11 mouse cellular contexts compared by ENCODE assay signal in the genomic region with DNA sequence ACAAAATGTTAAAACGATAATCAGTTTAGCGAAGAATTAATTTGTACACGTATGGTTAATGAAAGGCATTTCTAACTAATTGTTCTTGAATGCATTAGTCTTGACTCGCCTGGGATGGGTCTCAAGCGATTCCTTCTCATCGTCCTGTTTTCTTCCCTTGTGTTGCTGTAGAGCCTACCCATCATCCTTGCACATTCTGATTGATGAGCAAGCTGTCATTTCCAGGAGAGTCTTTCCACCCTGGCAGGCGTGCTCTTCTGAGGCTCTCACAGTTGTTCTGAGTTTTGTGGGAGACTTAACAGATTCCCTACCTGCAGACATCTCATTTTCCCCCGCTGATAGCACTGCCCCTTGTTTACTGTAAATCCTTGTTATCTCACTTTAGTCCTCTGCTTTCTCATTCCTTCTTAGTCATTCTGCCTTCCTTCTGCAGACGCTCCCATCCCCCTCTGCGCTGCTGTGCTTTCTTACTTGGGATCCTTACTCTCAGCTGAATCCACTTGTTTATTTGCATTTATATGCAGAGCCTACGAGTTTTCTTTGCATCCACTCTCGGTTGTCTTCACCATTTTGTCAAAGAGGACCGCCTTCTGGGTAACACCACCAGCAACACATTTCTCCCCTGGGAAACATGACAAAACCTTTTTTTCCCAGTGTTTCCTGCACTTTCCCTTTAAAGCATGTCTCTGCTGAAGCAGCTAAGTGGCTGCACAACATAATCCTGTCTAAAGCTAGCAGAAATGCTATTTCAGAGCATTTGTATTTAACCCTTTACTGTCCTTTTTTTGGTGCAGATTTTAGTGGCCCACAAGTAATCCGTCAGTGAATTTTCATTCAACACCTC. TPM values are rescaled to one million over a fixed set of nuclear protein-coding genes. Genes with fewer than 3 reads are reported as not detected.
DNase-seq lines count a peak whose midpoint lies in the region; ATAC-seq and TF ChIP-seq lines count a peak whose summit lies in the region.
"Had no signal": no experiment of that assay in that cellular context is flagged by ENCODE, and none has a peak within 500 bp of the region (broad histone marks: within the 10 kb centered on the region; RNA-seq: fewer than 3 reads in every experiment).

No protein-coding gene starts in this region.

- H3K9ac ChIP-seq in hindbrain, postnatal 0 days (replicated peaks; ENCODE audit: low read length): peak overlapping the region; percentile 26; the same call in 1 of the 2 replicates

- no peaks in the 10 kb centered on the region for H3K36me3 ChIP-seq in hindbrain, postnatal 0 days (ENCODE audit: insufficient read depth, low read length)

- no peaks in the 10 kb centered on the region for H3K27me3 ChIP-seq in hindbrain, postnatal 0 days (ENCODE audit: insufficient read depth, low read length)

- intact Hi-C loops in left cerebral cortex, postnatal 14 days (cut with DNase I): no loop called here

- peak overlapping the region; percentile 20 for H3K4me3 ChIP-seq in hindbrain, postnatal 0 days (ENCODE audit: low read length)

- no peak for TF ChIP-seq CTCF in hindbrain, postnatal 0 days (IDR thresholded peaks at IDR 0.05; ENCODE audit: low read depth)

- ATAC-seq in hindbrain, postnatal 0 days: peak; percentile 35; the same call in 1 of the 2 replicates

- peaks cover 11% of the 10 kb centered on the region for H3K4me1 ChIP-seq in hindbrain, postnatal 0 days (ENCODE audit: insufficient read depth, low read length)

- H3K9me3 ChIP-seq in hindbrain, postnatal 0 days (ENCODE audit: low read length): no peaks in the 10 kb centered on the region

- 22% methylated on average over 14 of the region's 14 CpGs for WGBS in hindbrain, postnatal 0 days

- DNase-seq in adrenal gland, adult 2 months: peak; percentile 5
- no peak for DNase-seq in adrenal gland, adult 18-20 months (ENCODE audit: low spot score in 2 of 2)
- peak; percentile 12 to 55 for DNase-seq in left cerebral cortex, postnatal 14 days (ENCODE audit: low spot score in 2 of 2)
- no peak for DNase-seq in left cerebral cortex, adult 8-10 months (ENCODE audit: low spot score in 2 of 2)
- DNase-seq in hindbrain, postnatal 0 days (ENCODE audit: low spot score): peak; percentile 44
- peak; percentile 23 for DNase-seq in right cerebral cortex, postnatal 25 days
- no peak for DNase-seq in kidney, adult 8-10 months
- no peak for DNase-seq in B cell, adult 2 months
- DNase-seq: cerebellum, postnatal 10 days; spleen, adult 18-20 months had no signal

- peak overlapping the region; percentile 8; the same call in 1 of the 2 replicates for H3K27ac ChIP-seq in hindbrain, postnatal 0 days

- H3K4me2 ChIP-seq in hindbrain, postnatal 0 days (ENCODE audit: low read depth, low read length): peak overlapping the region; percentile 50

RNA-seq across cellular contexts. Expression of gene Cxxc4, which starts 45.5 kb away (rescaled TPM):
- total RNA-seq in adrenal gland, adult 2 months (2021): 1 to 10 TPM; 5.4 to 7.4 TPM
- polyA plus RNA-seq in adrenal gland, adult 2 months (2012; rRNA removed): 2.7 and 3.0 TPM in 2 replicates
- 1 to 10 TPM; 4.9 TPM for total RNA-seq in adrenal gland, adult 18-20 months (2021)
- total RNA-seq in left cerebral cortex, postnatal 14 days (2021): 10 to 100 TPM; 29.1 to 30.6 TPM
- total RNA-seq in left cerebral cortex, adult 8-10 months (2022): 10 to 100 TPM; 20.2 to 22.0 (median 21.6) TPM
- 21.0 and 28.9 TPM in 2 replicates for total RNA-seq in hindbrain, postnatal 0 days (2014; rRNA removed)
- 19.5 and 23.2 TPM in 2 replicates for polyA plus RNA-seq in hindbrain, postnatal 0 days (2015; fragmentation: Nextera tagmentation; extraction: Ambion mirVana)
- total RNA-seq: megakaryocyte, adult 5-6 weeks had no signal

Comparison
In these comparisons a context has a peak if more than half of its experiments do, and no peak if none do; other contexts are left out.
1. DNase-seq: peak in adrenal gland, adult 2 months (single experiment), left cerebral cortex, postnatal 14 days (2 of 2), hindbrain, postnatal 0 days (single experiment) and right cerebral cortex, postnatal 25 days (single experiment); none in adrenal gland, adult 18-20 months (0 of 2), left cerebral cortex, adult 8-10 months (0 of 2), kidney, adult 8-10 months (0 of 2) and B cell, adult 2 months (0 of 2).